Mouse (Mus musculus) lung, adult 2 months (tissue): ENCODE data around the gene Ptprg. TPM values are rescaled to one million over a fixed set of nuclear protein-coding genes. Genes with fewer than 3 reads are reported as not detected.

ENCODE experiments used
- DNase-seq: peaks from one replicate; pipeline ENCODE4 v3.0.0; 2022
- H3K4me1 ChIP-seq: fragments of 200-500 bp; 2 replicates; pipeline ENCODE4 v1.6.1; 2011; ENCODE audit warnings: low read length; ENCODE audit not compliant: control insufficient read depth, insufficient read depth
- H3K4me3 ChIP-seq: fragments of 200-500 bp; replicated peaks from 2 replicates; pipeline ENCODE3; 2011; ENCODE audit warnings: low read depth, mild to moderate bottlenecking, control low read depth, low read length; ENCODE audit errors: extremely low read depth
- CTCF ChIP-seq: fragments of 200-500 bp; IDR thresholded peaks from 2 replicates; pipeline ENCODE4 v1.5.1; 2011; ENCODE audit warnings: mild to moderate bottlenecking, low read length, control low read depth; ENCODE audit not compliant: insufficient read depth
- POLR2A ChIP-seq: fragments of 200-500 bp; IDR thresholded peaks from 2 replicates; pipeline ENCODE4 v1.6.1; 2011; ENCODE audit warnings: low read depth, mild to moderate bottlenecking, control low read depth, low read length, borderline replicate concordance; ENCODE audit errors: extremely low read depth
- WGBS: fragments of 180-500 bp; shearing (Covaris S2); methylation state at CpG from one replicate; pipeline ENCODE4 v1.1.7; 2018; 5-methylcytosine and 5-hydroxymethylcytosine counted together
- polyA plus RNA-seq: library from polyadenylated mRNA; depleted of rRNA; stranded (reverse); fragments of >200 nt; gene quantifications from 2 replicates; pipeline ENCODE4 v1.2.3, GENCODE M21; 2012

Gene Ptprg
- polyA plus RNA-seq, 1 experiment: 79.9 TPM

DNA sequence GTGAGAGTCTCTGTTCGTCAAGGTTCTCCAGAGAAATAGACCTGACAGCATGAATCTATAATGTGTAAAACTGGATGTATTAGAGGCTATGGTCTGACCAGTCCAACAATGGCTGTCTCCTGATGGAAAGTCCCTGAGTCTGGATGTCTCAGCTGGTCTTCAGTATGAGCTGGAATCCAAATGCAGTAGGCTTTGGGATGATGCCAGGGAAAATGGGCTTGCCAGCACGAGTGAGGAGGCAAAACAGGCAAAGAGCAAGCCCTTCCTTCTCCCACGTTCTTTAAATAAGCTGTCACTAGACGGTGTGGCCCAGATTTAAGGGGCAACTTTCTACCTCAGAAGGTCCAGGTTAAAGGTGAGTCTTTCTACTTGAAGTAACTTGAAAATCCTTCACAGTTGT, 609.9 kb downstream of the Ptprg start:
- WGBS: 55% methylated on average over 4 of the region's 4 CpGs
- Histone ChIP-seq H3K4me1 (no peaks in the 10 kb centered on the region), H3K4me3 (no peak overlapping the region)
- no peak for TF ChIP-seq POLR2A
- no peak for DNase-seq

DNA sequence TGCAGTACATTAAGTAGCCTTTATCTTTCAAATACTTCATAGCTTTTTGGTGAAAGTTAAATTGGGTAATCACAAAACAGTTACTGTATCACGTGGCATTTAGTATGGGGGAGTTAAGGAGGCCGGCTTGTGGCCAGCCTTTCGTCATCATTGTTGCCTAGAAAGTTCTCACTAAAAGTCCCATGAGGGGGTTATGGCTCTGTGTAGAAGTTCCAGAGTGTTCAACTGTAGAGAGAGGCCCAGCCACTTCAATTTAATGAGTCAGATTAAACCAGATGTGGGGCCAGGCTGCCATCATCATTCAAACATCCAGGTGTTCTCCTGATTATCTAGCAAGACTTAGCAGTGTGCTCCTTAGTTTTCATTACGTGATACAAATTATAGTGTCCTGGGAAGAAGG, 613.9 kb downstream of the Ptprg start:
- no peaks in the 10 kb centered on the region for H3K4me1 ChIP-seq
- TF ChIP-seq POLR2A (no peak), CTCF (no peak)
- no peak for DNase-seq
- WGBS: 85% methylated on average over 4 of the region's 4 CpGs
- no peak overlapping the region for H3K4me3 ChIP-seq

DNA sequence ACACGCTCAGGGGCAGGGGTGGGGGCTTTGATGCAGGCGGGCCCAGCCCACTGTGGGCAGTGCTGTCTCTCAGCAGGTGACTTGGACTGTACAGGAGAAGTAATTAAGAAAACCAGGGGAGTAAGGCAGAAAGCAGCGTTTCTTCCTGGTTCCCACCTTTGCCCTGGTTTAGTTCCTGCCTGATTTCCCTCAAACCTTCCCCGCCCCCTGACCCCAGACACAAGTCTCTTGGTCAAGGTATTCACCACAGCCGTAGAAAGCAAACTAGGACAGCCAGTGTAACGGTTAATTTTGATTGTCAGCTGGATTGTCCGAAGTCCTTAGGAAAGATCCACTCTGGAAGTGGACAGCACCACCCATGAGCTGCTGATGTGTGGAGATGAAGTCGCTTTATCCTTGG, 614.3 kb downstream of the Ptprg start:
- TF ChIP-seq POLR2A: no peak
- TF ChIP-seq CTCF: no peak
- Histone ChIP-seq H3K4me1 (no peaks in the 10 kb centered on the region), H3K4me3 (no peak overlapping the region)
- 88% methylated on average over 8 of the region's 8 CpGs for WGBS
- no peak for DNase-seq

DNA sequence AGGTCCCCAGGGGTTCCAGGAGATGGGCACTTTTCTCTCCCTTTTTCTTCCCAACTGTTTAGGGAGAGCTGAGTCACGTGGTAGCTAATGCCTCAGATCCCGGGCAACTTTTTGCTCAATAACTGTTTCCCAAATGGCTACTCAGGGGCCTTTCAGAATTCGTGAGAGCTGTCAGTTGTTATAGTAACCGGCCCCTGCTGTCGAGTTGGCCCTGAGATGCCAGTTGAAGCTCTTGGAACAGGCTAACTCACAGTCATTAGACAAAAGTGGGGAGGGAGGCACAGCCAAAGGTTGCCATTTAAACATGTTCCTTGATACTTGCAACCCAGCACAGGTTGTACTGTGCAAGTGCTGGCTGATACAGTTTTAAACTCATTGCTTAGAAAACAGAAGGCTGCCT, 624.1 kb downstream of the Ptprg start:
- TF ChIP-seq POLR2A: no peak
- TF ChIP-seq CTCF: no peak
- 42% methylated on average over 5 of the region's 5 CpGs for WGBS
- DNase-seq: no peak

DNA sequence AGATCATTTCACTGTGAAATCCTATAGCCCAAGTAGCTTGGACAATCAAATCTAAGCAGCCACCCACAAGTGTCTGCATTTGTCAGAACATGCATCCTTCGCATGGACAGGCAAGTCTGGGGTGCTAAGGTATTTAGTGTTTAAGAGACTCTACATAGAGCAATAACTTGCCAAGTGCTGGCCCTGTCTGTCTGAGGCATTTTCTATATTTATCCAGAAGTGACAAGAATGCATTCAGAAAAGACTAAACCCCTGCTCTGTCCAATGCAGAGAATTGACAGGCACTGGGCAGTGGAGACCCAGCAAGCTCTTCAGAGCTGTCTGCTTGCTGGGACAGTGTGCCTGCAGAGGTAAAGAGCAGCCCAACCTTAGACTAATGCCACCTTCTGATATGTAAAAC, 625.3 kb downstream of the Ptprg start:
- TF ChIP-seq POLR2A: no peak
- no peak for TF ChIP-seq CTCF
- Histone ChIP-seq H3K4me1 (no peaks in the 10 kb centered on the region), H3K4me3 (no peak overlapping the region)
- DNase-seq: no peak
- WGBS: 94% methylated on average over 1 of the region's 1 CpGs

More for the DNA sequence above, 624.1 kb downstream of the Ptprg start:
- H3K4me1 ChIP-seq: no peaks in the 10 kb centered on the region
- H3K4me3 ChIP-seq: no peak overlapping the region

DNA sequence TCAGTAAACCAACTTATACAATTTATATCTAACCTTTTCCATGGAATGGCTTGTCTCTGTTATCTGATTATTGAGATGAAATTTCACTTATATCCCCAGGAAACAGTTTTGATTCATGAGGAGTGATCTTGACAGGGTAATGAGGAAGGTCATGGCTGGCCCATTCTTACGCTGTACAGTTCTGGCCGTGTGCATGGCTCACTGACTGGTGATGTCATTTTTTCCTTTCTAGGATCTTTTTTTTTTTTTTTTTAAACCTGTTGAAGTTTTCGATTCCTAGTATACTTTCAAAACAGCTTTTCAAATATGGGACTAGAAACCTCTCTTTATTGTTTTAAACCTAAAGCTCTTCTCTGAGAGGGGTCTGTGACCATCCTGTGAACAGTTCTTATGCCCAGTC, 626.8 kb downstream of the Ptprg start:
- no peak for DNase-seq
- no peak overlapping the region for H3K4me3 ChIP-seq
- H3K4me1 ChIP-seq: no peaks in the 10 kb centered on the region
- 44% methylated on average over 3 of the region's 3 CpGs for WGBS
- no peak for TF ChIP-seq CTCF
- TF ChIP-seq POLR2A: no peak

DNA sequence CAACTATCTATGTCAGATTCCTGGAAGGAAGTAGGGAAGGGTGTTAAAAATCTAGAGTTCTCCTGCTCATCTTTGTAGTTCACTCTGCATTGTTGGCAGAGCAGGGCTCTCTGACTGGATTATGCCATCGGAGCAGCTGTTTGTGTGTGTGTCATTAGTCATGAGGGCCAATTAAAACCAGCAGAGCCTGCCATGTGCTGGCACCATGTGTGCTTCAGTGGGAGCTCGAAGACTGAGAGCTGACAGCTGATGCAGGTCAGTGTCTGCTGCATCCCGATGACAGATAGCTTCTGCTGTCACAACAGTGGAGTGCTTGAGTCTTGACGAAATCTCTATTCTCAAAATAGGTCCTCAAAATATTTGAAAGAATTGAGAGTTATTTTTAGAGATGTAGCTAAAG, 631.7 kb downstream of the Ptprg start:
- TF ChIP-seq CTCF (no peak), POLR2A (no peak)
- WGBS: 66% methylated on average over 4 of the region's 4 CpGs
- no peak overlapping the region for H3K4me3 ChIP-seq
- DNase-seq: no peak
- no peaks in the 10 kb centered on the region for H3K4me1 ChIP-seq

DNA sequence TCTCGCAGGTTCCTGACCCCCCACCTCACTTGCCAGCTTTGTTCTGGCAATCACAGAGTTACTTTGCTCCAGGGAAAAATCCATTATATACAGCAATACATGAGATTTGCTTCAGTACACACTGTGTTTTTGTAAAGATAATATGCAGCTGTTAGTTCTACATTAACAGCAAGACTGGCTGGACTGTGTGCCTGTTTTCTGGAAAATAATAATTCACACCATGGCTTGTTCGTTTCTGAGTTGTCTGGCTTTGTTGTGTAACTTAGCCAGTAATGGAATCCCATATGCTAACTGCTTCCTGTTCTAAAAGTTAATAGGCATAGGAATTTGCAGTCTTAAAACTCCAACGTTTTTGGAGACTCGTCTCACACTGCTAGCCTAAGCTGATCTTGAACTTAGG, 635.0 kb downstream of the Ptprg start:
- TF ChIP-seq POLR2A (no peak), CTCF (no peak)
- Histone ChIP-seq H3K4me1 (no peaks in the 10 kb centered on the region), H3K4me3 (no peak overlapping the region)
- WGBS: 53% methylated on average over 4 of the region's 4 CpGs
- no peak for DNase-seq

DNA sequence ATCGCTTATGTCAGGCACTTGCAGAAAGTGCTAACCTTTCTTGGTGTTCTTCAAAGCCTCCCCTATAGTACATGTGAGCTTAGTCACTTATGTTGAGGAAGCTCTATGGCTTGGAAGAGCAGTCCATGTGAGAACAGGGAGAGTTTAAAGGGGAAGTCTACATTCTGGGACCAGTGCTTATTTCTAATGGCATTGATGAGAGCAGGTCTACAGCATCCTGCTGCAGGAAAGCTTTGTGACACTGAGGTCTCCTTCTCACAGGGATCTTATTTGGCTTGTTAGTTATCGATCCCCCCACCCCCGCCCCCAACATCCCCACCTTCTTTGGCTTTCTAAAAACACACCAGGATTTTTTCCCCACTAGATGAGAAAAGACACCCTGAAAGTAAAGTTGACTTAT, 635.9 kb downstream of the Ptprg start:
- Histone ChIP-seq H3K4me3 (no peak overlapping the region), H3K4me1 (no peaks in the 10 kb centered on the region)
- 89% methylated on average over 3 of the region's 3 CpGs for WGBS
- DNase-seq: no peak
- TF ChIP-seq CTCF: no peak
- no peak for TF ChIP-seq POLR2A

DNA sequence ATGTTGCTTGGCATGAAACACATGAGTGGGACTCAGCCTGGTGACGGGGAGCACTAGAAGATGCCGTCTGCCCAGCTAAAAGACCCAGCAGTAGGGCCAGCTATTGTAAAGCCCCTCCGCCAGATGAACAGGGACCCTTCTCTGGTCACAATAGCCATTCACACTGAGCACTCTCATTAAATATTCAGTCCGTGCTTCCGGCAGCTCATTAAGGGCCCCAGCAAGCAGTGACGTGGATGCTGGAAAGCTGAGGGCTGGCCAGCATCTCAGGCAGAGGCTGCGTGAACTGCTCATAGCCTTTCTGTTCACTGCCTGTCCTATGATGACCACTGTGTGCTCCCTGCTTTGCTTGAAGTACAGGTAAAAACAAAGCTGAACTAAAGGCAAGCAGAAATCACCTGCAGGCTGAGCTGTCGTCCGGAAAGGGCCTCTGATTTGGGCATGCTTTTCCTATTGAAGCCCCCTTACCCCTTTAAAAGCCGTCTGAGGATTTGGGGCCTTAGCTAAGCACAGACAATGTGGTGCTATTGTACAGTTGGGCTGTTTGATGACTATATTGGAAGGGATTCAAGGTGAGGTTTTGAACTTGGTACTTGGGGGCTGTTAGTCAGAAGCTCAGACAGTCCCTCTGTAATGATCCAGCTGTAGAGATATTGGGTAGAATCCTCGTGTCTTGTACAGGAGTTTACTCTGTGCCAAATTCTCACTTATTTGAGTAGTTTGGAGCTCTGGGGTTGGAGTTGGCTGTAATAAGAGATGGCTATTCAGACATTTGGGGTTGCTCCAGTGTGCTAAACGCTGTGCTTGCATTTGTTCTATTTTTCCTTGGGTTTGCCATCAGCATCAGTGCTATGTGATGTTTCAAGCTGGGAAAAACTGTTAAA, 636.6 kb downstream of the Ptprg start:
- no peak for TF ChIP-seq POLR2A
- no peak for TF ChIP-seq CTCF
- 82% methylated on average over 12 of the region's 12 CpGs for WGBS
- Histone ChIP-seq H3K4me3 (no peak overlapping the region), H3K4me1 (no peaks in the 10 kb centered on the region)
- no peak for DNase-seq

DNA sequence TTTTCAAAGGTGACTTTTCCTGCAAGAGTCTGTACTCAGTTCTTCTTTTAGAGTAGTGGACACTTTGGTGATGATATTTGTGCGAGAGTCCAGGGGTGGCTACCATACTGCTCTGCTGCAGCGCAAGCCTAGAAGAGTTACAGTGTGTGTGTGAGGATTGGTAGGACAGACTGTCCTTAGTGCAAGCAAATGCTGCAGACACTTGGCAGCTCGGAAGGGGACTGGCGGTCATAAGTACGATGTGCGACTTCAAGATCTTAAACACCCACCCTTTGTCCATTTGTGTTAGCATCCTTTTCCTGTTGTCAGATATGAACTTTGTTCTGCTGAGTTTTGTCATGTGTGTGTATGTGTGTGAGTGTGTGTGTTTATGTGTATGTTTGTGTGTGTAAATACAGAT, 637.7 kb downstream of the Ptprg start:
- Histone ChIP-seq H3K4me1 (no peaks in the 10 kb centered on the region), H3K4me3 (no peak overlapping the region)
- 81% methylated on average over 6 of the region's 6 CpGs for WGBS
- DNase-seq: no peak
- TF ChIP-seq CTCF: no peak
- TF ChIP-seq POLR2A: no peak
